Mouse (Mus musculus) heart, adult 2 months (tissue): ENCODE measurements around the gene Ptger2. TPM values are rescaled to one million over a fixed set of nuclear protein-coding genes. Genes with fewer than 3 reads are reported as not detected.
A peak's percentile ranks its signal among the peaks of the same experiment; 100 is the strongest.
"Not testable (repeated sequence)": the region's sequence is repeated elsewhere in the genome, so short reads cannot be mapped to it uniquely, and the experiment has no call there.

ENCODE experiments used
- DNase-seq, 2 experiments: peaks; one replicate each; pipeline ENCODE4 v3.0.0; 2021
- H3K27ac ChIP-seq: fragments of 200-600 bp; 2 replicates; pipeline ENCODE4 v1.8.1; 2022
- H3K27me3 ChIP-seq: fragments of 200-500 bp; 2 replicates; pipeline ENCODE4 v1.6.1; 2012; ENCODE audit warnings: mild to moderate bottlenecking, low read length, inconsistent platforms, mixed read lengths; ENCODE audit not compliant: control insufficient read depth, insufficient read depth
- H3K36me3 ChIP-seq: fragments of 200-500 bp; 2 replicates; pipeline ENCODE4 v1.6.1; 2012; ENCODE audit warnings: low read length, inconsistent platforms; ENCODE audit not compliant: control insufficient read depth, insufficient read depth
- H3K4me1 ChIP-seq: fragments of 200-500 bp; 2 replicates; pipeline ENCODE4 v1.6.1; 2011; ENCODE audit warnings: low read length; ENCODE audit not compliant: control insufficient read depth, insufficient read depth
- H3K4me3 ChIP-seq: fragments of 200-600 bp; 2 replicates; pipeline ENCODE4 v1.8.1; 2022
- H3K79me2 ChIP-seq: fragments of 200-500 bp; replicated peaks from 2 replicates; pipeline ENCODE4 v1.6.1; 2012; ENCODE audit warnings: mild to moderate bottlenecking, inconsistent platforms, low read length, moderate library complexity, mixed read lengths; ENCODE audit not compliant: control insufficient read depth, insufficient read depth
- H3K9ac ChIP-seq: fragments of 200-500 bp; 2 replicates; pipeline ENCODE4 v1.6.1; 2012; ENCODE audit warnings: low read depth, mild to moderate bottlenecking, control low read depth, inconsistent platforms, low read length, mixed read lengths
- CTCF ChIP-seq: fragments of 200-600 bp; IDR thresholded peaks from 2 replicates; pipeline ENCODE4 v1.8.1; 2022; ENCODE audit warnings: antibody characterized with exemption, mild to moderate bottlenecking, moderate library complexity
- EP300 ChIP-seq: fragments of 200-500 bp; IDR thresholded peaks from 2 replicates; pipeline ENCODE4 v1.6.1; 2011; ENCODE audit warnings: low read depth, low read length, control low read depth; ENCODE audit not compliant: insufficient read depth
- POLR2A ChIP-seq: fragments of 200-500 bp; IDR thresholded peaks from 2 replicates; pipeline ENCODE4 v1.6.1; 2011; ENCODE audit warnings: mild to moderate bottlenecking, low read depth, low read length, control low read depth; ENCODE audit not compliant: insufficient read depth
- WGBS: fragments of 180-500 bp; shearing (Covaris S2); methylation state at CpG from one replicate; pipeline ENCODE4 v1.1.7; 2018; 5-methylcytosine and 5-hydroxymethylcytosine counted together
- intact Hi-C: fragments of 180-260 bp; cut with DNase I; formaldehyde crosslinking; loops from one replicate; pipeline ENCODE4 v1.15.1; 2025
- long read RNA-seq: library from polyadenylated mRNA; stranded (forward); transcript quantifications from one replicate; pipeline ENCODE4 v2.0.0, GENCODE M21; 2021
- polyA plus RNA-seq: library from polyadenylated mRNA; depleted of rRNA; stranded (reverse); fragments of >200 nt; gene quantifications from 2 replicates; pipeline ENCODE4 v1.2.3, GENCODE M21; 2012; rRNA removed
- total RNA-seq, 2 experiments: library from RNA; stranded (reverse); gene quantifications; 2 replicates each; pipeline ENCODE4 v1.2.3; 2021

Ptger2 gene
- total RNA-seq: under 1 TPM; 0.13 to 0.20 TPM
- polyA plus RNA-seq: 0.15 and 0.51 TPM in 2 replicates
- long read RNA-seq: 0 reads

- H3K27me3 ChIP-seq, intact Hi-C loops, H3K4me1 ChIP-seq, H3K79me2 ChIP-seq, DNase-seq, H3K36me3 ChIP-seq: not testable (repeated sequence)
- WGBS: 66% methylated on average over 6 of the region's 6 CpGs
- H3K4me3 ChIP-seq: peak within 1 kb of the TSS; percentile 47
- peak within 1 kb of the TSS; percentile 47 for H3K9ac ChIP-seq
- peak within 1 kb of the TSS; percentile 15; the same call in 1 of the 2 replicates for H3K27ac ChIP-seq
These were observed at the start of gene Ptger2 for GRCm38 (mm10) chr14:44987674-44988355. TSS of gene Ptger2 (plus strand) at chr14:44988195.

GRCm38 (mm10) chr14:44960746-44961145 lies 27.2 kb upstream of the Ptger2 start:
- H3K4me3 ChIP-seq: no peak overlapping the region
- H3K36me3 ChIP-seq: no peaks in the 10 kb centered on the region
- 87% methylated on average over 1 of the region's 1 CpGs for WGBS

GRCm38 (mm10) chr14:44977278-44977677 lies 10.7 kb upstream of the Ptger2 start:
- H3K4me1 ChIP-seq, H3K4me3 ChIP-seq, H3K27ac ChIP-seq, H3K27me3 ChIP-seq, H3K79me2 ChIP-seq, H3K9ac ChIP-seq, intact Hi-C loops, H3K36me3 ChIP-seq: not testable (repeated sequence)
- peak; percentile 69 for TF ChIP-seq CTCF
- 4% methylated on average over 4 of the region's 4 CpGs for WGBS
- peak; percentile 41 to 59 for DNase-seq

More at GRCm38 (mm10) chr14:44960746-44961145, 27.2 kb upstream of the Ptger2 start:
- no peak overlapping the region for H3K9ac ChIP-seq
- no peaks in the 10 kb centered on the region for H3K27me3 ChIP-seq
- TF ChIP-seq POLR2A: no peak
- no peaks in the 10 kb centered on the region for H3K4me1 ChIP-seq
- intact Hi-C loops: no loop called here
- DNase-seq: no peak
- H3K27ac ChIP-seq: no peak overlapping the region
- no peaks in the 10 kb centered on the region for H3K79me2 ChIP-seq

GRCm38 (mm10) chr14:44979887-44980286 lies 8.1 kb upstream of the Ptger2 start:
- no peak for TF ChIP-seq POLR2A
- TF ChIP-seq CTCF: peak; percentile 45
- no peak overlapping the region for H3K4me3 ChIP-seq
- no peaks in the 10 kb centered on the region for H3K36me3 ChIP-seq
- intact Hi-C loops: no loop called here
- no peaks in the 10 kb centered on the region for H3K4me1 ChIP-seq
- DNase-seq: peak in 1 of 2 experiments; percentile 9
- H3K9ac ChIP-seq: no peak overlapping the region
- H3K27ac ChIP-seq: no peak overlapping the region
- 10% methylated on average over 3 of the region's 3 CpGs for WGBS
- no peaks in the 10 kb centered on the region for H3K27me3 ChIP-seq
- no peaks in the 10 kb centered on the region for H3K79me2 ChIP-seq

GRCm38 (mm10) chr14:44981490-44981889 lies 6.5 kb upstream of the Ptger2 start:
- Histone ChIP-seq H3K4me3 (no peak overlapping the region), H3K9ac (no peak overlapping the region), H3K27me3 (no peaks in the 10 kb centered on the region), H3K4me1 (no peaks in the 10 kb centered on the region), H3K79me2 (no peaks in the 10 kb centered on the region), H3K36me3 (no peaks in the 10 kb centered on the region), H3K27ac (no peak overlapping the region)
- intact Hi-C loops: loop anchor here (1.0 kb wide), 2 partner anchors 161 to 172 kb away; no protein-coding TSS in a partner anchor
- TF ChIP-seq CTCF (peak; percentile 72), EP300 (no peak)
- 6% methylated on average over 4 of the region's 4 CpGs for WGBS
- peak; percentile 19 to 23 for DNase-seq

- H3K4me3 ChIP-seq: no peak overlapping the region
- intact Hi-C loops: no loop called here
- no peak for DNase-seq
- no peak overlapping the region for H3K27ac ChIP-seq
- H3K4me1 ChIP-seq: no peaks in the 10 kb centered on the region
- no peaks in the 10 kb centered on the region for H3K36me3 ChIP-seq
- TF ChIP-seq POLR2A (no peak), EP300 (no peak), CTCF (no peak)
- H3K79me2 ChIP-seq: no peaks in the 10 kb centered on the region
- no peak overlapping the region for H3K9ac ChIP-seq
- 37% methylated on average over 9 of the region's 9 CpGs for WGBS
- H3K27me3 ChIP-seq: peaks cover 4% of the 10 kb centered on the region; the same call in 1 of the 2 replicates
These were observed 3.9 kb upstream of the Ptger2 start for GRCm38 (mm10) chr14:44984106-44984505.
